Mouse (Mus musculus) spleen, adult 2 months (tissue): ENCODE measurements around the gene 0610009B22Rik.

ENCODE experiments used
- CTCF ChIP-seq: fragments of 200-500 bp; IDR thresholded peaks from 2 replicates; pipeline ENCODE4 v1.5.1; 2011; ENCODE audit warnings: mild to moderate bottlenecking, inconsistent platforms; ENCODE audit not compliant: insufficient read depth, insufficient read length, insufficient replicate concordance; ENCODE audit errors: extremely low read depth
- POLR2A ChIP-seq: fragments of 200-500 bp; IDR thresholded peaks from 2 replicates; pipeline ENCODE4 v1.6.1; 2011; ENCODE audit warnings: low read depth, low read length, inconsistent platforms

GRCm38 (mm10) chr11:51650691-51651515, 37.8 kb downstream of the 0610009B22Rik start, which contains the start of the genes N4bp3 and D930048N14Rik:
- no peak for TF ChIP-seq POLR2A
- TF ChIP-seq CTCF: no peak
